Mouse (Mus musculus) right cerebral cortex, adult 2 months (tissue): ENCODE data around the gene Ankdd1b.

Experiments
- DNase-seq, 2 experiments: peaks; one replicate each; pipeline ENCODE4 v3.0.0; 2021 to 2022; ENCODE audit warnings: low spot score in 2 of 2

The Ankdd1b gene

GRCm38 (mm10) chr13:96407040-96407439 lies 64.0 kb downstream of the Ankdd1b start:
- DNase-seq = peak; percentile 35 to 46

- no peak for DNase-seq
Measured at GRCm38 (mm10) chr13:96405518-96405917, 65.5 kb downstream of the Ankdd1b start.

- DNase-seq = no peak
Measured at GRCm38 (mm10) chr13:96401251-96401650, 69.7 kb downstream of the Ankdd1b start.

- no peak for DNase-seq
Measured at GRCm38 (mm10) chr13:96389301-96389700, 81.7 kb downstream of the Ankdd1b start.

GRCm38 (mm10) chr13:96388042-96388888 lies 82.7 kb downstream of the Ankdd1b start, which contains the start of gene Poc5:
Gene Poc5 (plus strand): TSS chr13:96388294.
- DNase-seq = peak; percentile 100

GRCm38 (mm10) chr13:96377883-96378282 lies 93.1 kb downstream of the Ankdd1b start:
- DNase-seq = no peak

- DNase-seq = no peak
Measured at GRCm38 (mm10) chr13:96376871-96377270, 94.1 kb downstream of the Ankdd1b start.

GRCm38 (mm10) chr13:96375519-96375918 lies 95.5 kb downstream of the Ankdd1b start:
- no peak for DNase-seq
